Comparison of ENCODE assay signal across 8 mouse cellular contexts in the genomic region with DNA sequence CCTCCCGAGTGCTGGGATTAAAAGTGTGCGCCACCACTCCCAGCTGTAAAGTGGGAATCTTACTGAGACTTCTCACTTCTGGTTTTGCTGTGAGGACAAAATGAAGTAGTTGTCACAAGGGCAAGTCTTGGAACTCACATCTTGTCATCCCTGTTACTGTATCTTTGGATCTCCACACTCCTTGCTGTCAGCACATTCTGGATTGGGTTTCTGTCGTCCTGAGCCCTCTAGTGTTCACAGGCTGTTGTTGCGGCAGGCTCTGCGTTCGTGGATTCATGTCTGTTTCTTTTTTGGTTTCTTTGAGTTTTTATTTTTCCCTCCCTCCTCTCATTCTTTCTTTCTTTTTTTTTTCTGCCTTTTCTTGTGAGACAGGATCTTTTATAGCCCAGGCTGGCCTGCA. TPM values are rescaled to one million over a fixed set of nuclear protein-coding genes. Genes with fewer than 3 reads are reported as not detected.
DNase-seq lines count a peak whose midpoint lies in the region; ATAC-seq and TF ChIP-seq lines count a peak whose summit lies in the region.

No protein-coding gene starts in this region.

- no peaks in the 10 kb centered on the region for H3K36me3 ChIP-seq in testis, adult 2 months (ENCODE audit: control insufficient read depth, insufficient read depth, low read length)
- H3K36me3 ChIP-seq in lung, postnatal 0 days (ENCODE audit: insufficient read depth, low read length), result no peaks in the 10 kb centered on the region
- H3K36me3 ChIP-seq in stomach, embryonic 15.5 days, result no peaks in the 10 kb centered on the region

- no peak for ATAC-seq in lung, postnatal 0 days
- no peak for ATAC-seq in stomach, embryonic 15.5 days (ENCODE audit: insufficient read depth, low FRiP score, low read depth)

- peak overlapping the region; percentile 10; the same call in 1 of the 2 replicates for H3K27ac ChIP-seq in testis, adult 2 months (ENCODE audit: control insufficient read depth, insufficient read depth, low read depth, low read length)
- peak overlapping the region; percentile 90 for H3K27ac ChIP-seq in gastrocnemius, adult 2 months
- no peak overlapping the region for H3K27ac ChIP-seq in lung, postnatal 0 days (ENCODE audit: low read length)
- H3K27ac ChIP-seq in stomach, embryonic 15.5 days, result no peak overlapping the region

- TF ChIP-seq EP300 in lung, postnatal 0 days (IDR thresholded peaks at IDR 0.05), result no peak

- H3K9ac ChIP-seq in lung, postnatal 0 days (replicated peaks; ENCODE audit: low read depth), result no peak overlapping the region
- H3K9ac ChIP-seq in stomach, embryonic 15.5 days, result no peak overlapping the region

- H3K4me1 ChIP-seq in testis, adult 2 months (ENCODE audit: control insufficient read depth, insufficient read depth, low read length), result peaks cover 3% of the 10 kb centered on the region
- H3K4me1 ChIP-seq in lung, postnatal 0 days (ENCODE audit: insufficient read depth, low read depth, low read length), result peaks cover 2% of the 10 kb centered on the region; the same call in 1 of the 2 replicates
- H3K4me1 ChIP-seq in stomach, embryonic 15.5 days, result peaks cover 9% of the 10 kb centered on the region

- 33% methylated on average over 6 of the region's 6 CpGs for WGBS in lung, postnatal 0 days
- 34% methylated on average over 6 of the region's 6 CpGs for WGBS in stomach, embryonic 15.5 days

- intact Hi-C loops in gastrocnemius, adult 2 months (cut with DNase I), result loop anchor here (2.0 to 5.0 kb wide), 4 partner anchors 34 to 158 kb away; partner anchors contain the start of gene Nup214

- TF ChIP-seq POLR2A in testis, adult 2 months (IDR thresholded peaks at IDR 0.05; ENCODE audit: control insufficient read depth, low read depth, low read length), result no peak

- TF ChIP-seq CTCF in testis, adult 2 months (IDR thresholded peaks at IDR 0.05; ENCODE audit: control insufficient read depth, insufficient read depth, insufficient replicate concordance, low read depth, low read length), result peak; percentile 61; the same call in 1 of the 2 replicates
- peak; percentile 90 for TF ChIP-seq CTCF in gastrocnemius, adult 2 months (IDR thresholded peaks at IDR 0.05)
- peak; percentile 84 for TF ChIP-seq CTCF in lung, postnatal 0 days (IDR thresholded peaks at IDR 0.05)

- 0 out of 2 replicates have a peak overlapping the region, but pooled peaks have one; percentile 17 for H3K4me2 ChIP-seq in lung, postnatal 0 days (replicated peaks; ENCODE audit: low read depth, low read length)
- peak overlapping the region; percentile 27; the same call in 1 of the 2 replicates for H3K4me2 ChIP-seq in stomach, embryonic 15.5 days

- H3K27me3 ChIP-seq in testis, adult 2 months (ENCODE audit: control insufficient read depth, insufficient read depth, low read length), result no peaks in the 10 kb centered on the region
- no peaks in the 10 kb centered on the region for H3K27me3 ChIP-seq in lung, postnatal 0 days (replicated peaks; ENCODE audit: insufficient read depth, low read length)
- no peaks in the 10 kb centered on the region for H3K27me3 ChIP-seq in stomach, embryonic 15.5 days (replicated peaks)

- no peak overlapping the region for H3K4me3 ChIP-seq in testis, adult 2 months (ENCODE audit: control insufficient read depth, low read depth, low read length)
- no peak overlapping the region for H3K4me3 ChIP-seq in gastrocnemius, adult 2 months
- H3K4me3 ChIP-seq in lung, postnatal 0 days (ENCODE audit: low read depth, low read length), result no peak overlapping the region
- H3K4me3 ChIP-seq in stomach, embryonic 15.5 days (replicated peaks), result no peak overlapping the region

- H3K9me3 ChIP-seq in lung, postnatal 0 days (ENCODE audit: low read length), result no peaks in the 10 kb centered on the region
- H3K9me3 ChIP-seq in stomach, embryonic 15.5 days, result no peaks in the 10 kb centered on the region

- peak; percentile 70 for DNase-seq in adrenal gland, postnatal 14 days
- DNase-seq in adrenal gland, postnatal 25 days, result no peak
- no peak for DNase-seq in testis, postnatal 14 days (ENCODE audit: low spot score)
- DNase-seq in gastrocnemius, adult 2 months, result peak; percentile 79
- DNase-seq in kidney, postnatal 36 days, result peak; percentile 53 to 76
- peak; percentile 69 for DNase-seq in lung, postnatal 0 days (ENCODE audit: low spot score)

RNA-seq across cellular contexts. Expression of gene Prrc2b, which starts 20.4 kb away (rescaled TPM):
- 86.4 and 91.3 TPM in 2 replicates for total RNA-seq in adrenal gland, postnatal 14 days (2021)
- total RNA-seq in adrenal gland, postnatal 25 days (2021), result 112 and 128 TPM in 2 replicates
- polyA plus RNA-seq in testis, adult 2 months (2012; rRNA removed), result 5.5 and 5.7 TPM in 2 replicates
- total RNA-seq in gastrocnemius, adult 2 months (2021), result 10 to 100 TPM; 76.4 to 86.9 TPM
- 21.2 and 24.6 TPM in 2 replicates for polyA plus RNA-seq in lung, postnatal 0 days (2015; fragmentation: Nextera tagmentation; extraction: Ambion mirVana)
- 43.7 and 48.2 TPM in 2 replicates for polyA plus RNA-seq in stomach, embryonic 15.5 days (2015; fragmentation: Nextera tagmentation; extraction: Ambion mirVana)

RNA-seq across cellular contexts. Expression of gene Plpp7, which starts 35.1 kb away (rescaled TPM):
- 3.0 and 3.6 TPM in 2 replicates for total RNA-seq in adrenal gland, postnatal 14 days (2021)
- total RNA-seq in adrenal gland, postnatal 25 days (2021), result 6.9 TPM in 2 replicates
- polyA plus RNA-seq in testis, adult 2 months (2012; rRNA removed), result 4.6 and 4.7 TPM in 2 replicates
- total RNA-seq in gastrocnemius, adult 2 months (2021), result 100 to 1,000 TPM; 109 to 120 TPM
- polyA plus RNA-seq in lung, postnatal 0 days (2015; fragmentation: Nextera tagmentation; extraction: Ambion mirVana), result 2.4 and 2.5 TPM in 2 replicates
- polyA plus RNA-seq in stomach, embryonic 15.5 days (2015; fragmentation: Nextera tagmentation; extraction: Ambion mirVana), result 4.4 and 4.8 TPM in 2 replicates

RNA-seq across cellular contexts. Expression of gene Fam78a, which starts 45.8 kb away (rescaled TPM):
- 3.0 and 10.0 TPM in 2 replicates for total RNA-seq in adrenal gland, postnatal 14 days (2021)
- 8.9 and 12.1 TPM in 2 replicates for total RNA-seq in adrenal gland, postnatal 25 days (2021)
- polyA plus RNA-seq in testis, adult 2 months (2012; rRNA removed), result 276 and 286 TPM in 2 replicates
- 10 to 100 TPM in 1 of 2 experiments, 1 to 10 TPM in 1; 9.9 to 12.0 TPM for total RNA-seq in gastrocnemius, adult 2 months (2021)
- polyA plus RNA-seq in lung, postnatal 0 days (2015; fragmentation: Nextera tagmentation; extraction: Ambion mirVana), result 2.5 TPM in 2 replicates
- 1.7 and 2.2 TPM in 2 replicates for polyA plus RNA-seq in stomach, embryonic 15.5 days (2015; fragmentation: Nextera tagmentation; extraction: Ambion mirVana)

Comparison
In these comparisons a context has a peak if more than half of its experiments do, and no peak if none do; other contexts are left out.
1. DNase-seq: peak in adrenal gland, postnatal 14 days (single experiment), gastrocnemius, adult 2 months (single experiment), kidney, postnatal 36 days (2 of 2) and lung, postnatal 0 days (single experiment); none in adrenal gland, postnatal 25 days (single experiment) and testis, postnatal 14 days (single experiment).
2. H3K27ac ChIP-seq: peak in testis, adult 2 months (single experiment) and gastrocnemius, adult 2 months (single experiment); none in lung, postnatal 0 days (single experiment) and stomach, embryonic 15.5 days (single experiment).
3. RNA of gene Plpp7, which starts 35.1 kb away (total RNA-seq): 109 to 120 TPM in gastrocnemius, adult 2 months; 6.9 TPM in adrenal gland, postnatal 25 days and 3.0 to 3.6 TPM in adrenal gland, postnatal 14 days; every median in the first group is over 10 times any median in the second.
4. Peak in every context shown above with its lines, with median percentiles within 50 percentile points of each other: CTCF ChIP-seq.